Mouse (Mus musculus): ENCODE results near the gene Olfr1202. TPM values are rescaled to one million over a fixed set of nuclear protein-coding genes. Genes with fewer than 3 reads are reported as not detected.

Gene Olfr1202
- polyA plus RNA-seq (2012; rRNA removed) = not detected in 2 replicates

- 57% methylated on average over 1 of the region's 1 CpGs for whole genome bisulfite sequencing
- H3K4me3 ChIP-seq (replicated peaks; ENCODE audit: extremely low read depth, low read depth, low read length) = no peak within 1 kb of the TSS
- TF ChIP-seq CTCF (IDR thresholded peaks at IDR 0.05; ENCODE audit: insufficient read depth, low read length) = no peak
- TF ChIP-seq POLR2A (IDR thresholded peaks at IDR 0.05; ENCODE audit: borderline replicate concordance, extremely low read depth, low read depth, low read length) = no peak
- DNase-seq = no peak
- H3K4me1 ChIP-seq (ENCODE audit: control insufficient read depth, insufficient read depth, low read length) = no peaks in the 10 kb centered on the region
These were observed at the start of gene Olfr1202 for GRCm38 (mm10) chr2:88814196-88814595. Gene Olfr1202 (plus strand): TSS chr2:88814496.

GRCm38 (mm10) chr2:88770388-88770787 is 43.9 kb upstream of the Olfr1202 start, which contains the start of gene Olfr1200:
Gene Olfr1200 (minus strand): TSS chr2:88770488.
- DNase-seq = no peak
- Histone ChIP-seq H3K4me3 (replicated peaks; ENCODE audit: extremely low read depth, low read depth, low read length) (no peak within 1 kb of the TSS), H3K4me1 (ENCODE audit: control insufficient read depth, insufficient read depth, low read length) (no peaks in the 10 kb centered on the region)
- 68% methylated on average over 2 of the region's 2 CpGs for WGBS
- TF ChIP-seq CTCF (IDR thresholded peaks at IDR 0.05; ENCODE audit: insufficient read depth, low read length) = no peak
- TF ChIP-seq POLR2A (IDR thresholded peaks at IDR 0.05; ENCODE audit: borderline replicate concordance, extremely low read depth, low read depth, low read length) = no peak

GRCm38 (mm10) chr2:88792736-88793135 is 21.6 kb upstream of the Olfr1202 start, which contains the start of gene Olfr1201:
Gene Olfr1201 (plus strand): TSS chr2:88793036.
- 63% methylated on average over 6 of the region's 6 CpGs for WGBS
- Histone ChIP-seq H3K4me1 (ENCODE audit: control insufficient read depth, insufficient read depth, low read length) (no peaks in the 10 kb centered on the region), H3K4me3 (replicated peaks; ENCODE audit: extremely low read depth, low read depth, low read length) (no peak within 1 kb of the TSS)
- no peak for DNase-seq
- TF ChIP-seq POLR2A (IDR thresholded peaks at IDR 0.05; ENCODE audit: borderline replicate concordance, extremely low read depth, low read depth, low read length) (no peak), CTCF (IDR thresholded peaks at IDR 0.05; ENCODE audit: insufficient read depth, low read length) (no peak)

- Histone ChIP-seq H3K4me3 (replicated peaks; ENCODE audit: extremely low read depth, low read depth, low read length) (no peak within 1 kb of the TSS), H3K4me1 (ENCODE audit: control insufficient read depth, insufficient read depth, low read length) (no peaks in the 10 kb centered on the region)
- DNase-seq = no peak
- 80% methylated on average over 2 of the region's 2 CpGs for WGBS
- TF ChIP-seq CTCF (IDR thresholded peaks at IDR 0.05; ENCODE audit: insufficient read depth, low read length) = no peak
- no peak for TF ChIP-seq POLR2A (IDR thresholded peaks at IDR 0.05; ENCODE audit: borderline replicate concordance, extremely low read depth, low read depth, low read length)
These were observed 15.1 kb downstream of the Olfr1202 start, which contains the start of gene Olfr1205 for GRCm38 (mm10) chr2:88829437-88829836. Gene Olfr1205 (plus strand): TSS chr2:88829737.

- no peak for DNase-seq
- Histone ChIP-seq H3K4me3 (replicated peaks; ENCODE audit: extremely low read depth, low read depth, low read length) (no peak overlapping the region), H3K4me1 (ENCODE audit: control insufficient read depth, insufficient read depth, low read length) (no peaks in the 10 kb centered on the region)
- TF ChIP-seq CTCF (IDR thresholded peaks at IDR 0.05; ENCODE audit: insufficient read depth, low read length) (no peak), POLR2A (IDR thresholded peaks at IDR 0.05; ENCODE audit: borderline replicate concordance, extremely low read depth, low read depth, low read length) (no peak)
- WGBS = 49% methylated on average over 2 of the region's 2 CpGs
These were observed 24.2 kb downstream of the Olfr1202 start for GRCm38 (mm10) chr2:88838477-88838876.

GRCm38 (mm10) chr2:88848992-88849391 is 34.7 kb downstream of the Olfr1202 start, which contains the start of gene Olfr1204:
Gene Olfr1204 (plus strand): TSS chr2:88849292.
- H3K4me1 ChIP-seq (ENCODE audit: control insufficient read depth, insufficient read depth, low read length) = no peaks in the 10 kb centered on the region
- TF ChIP-seq POLR2A (IDR thresholded peaks at IDR 0.05; ENCODE audit: borderline replicate concordance, extremely low read depth, low read depth, low read length) = no peak
- no peak for TF ChIP-seq CTCF (IDR thresholded peaks at IDR 0.05; ENCODE audit: insufficient read depth, low read length)
- H3K4me3 ChIP-seq (replicated peaks; ENCODE audit: extremely low read depth, low read depth, low read length) = no peak within 1 kb of the TSS
- DNase-seq = no peak
- WGBS = 83% methylated on average over 1 of the region's 1 CpGs

DNA sequence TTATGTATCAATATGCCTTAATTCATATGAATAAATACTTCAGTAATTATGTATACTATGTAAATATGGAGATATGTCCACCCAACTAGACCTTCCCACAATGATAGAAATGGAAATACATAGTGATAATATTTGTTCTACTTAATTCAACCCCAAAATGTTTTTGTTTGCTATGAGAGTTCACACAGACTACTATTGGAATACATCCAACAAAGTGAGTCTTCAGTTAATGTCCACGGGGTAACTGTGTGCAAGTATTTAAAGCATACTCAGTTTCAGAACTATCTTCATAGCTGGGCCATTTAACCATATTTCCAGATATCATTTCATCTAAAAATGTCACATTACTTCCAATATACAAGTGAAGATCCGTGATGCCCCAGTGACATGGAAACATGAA is 48.6 kb downstream of the Olfr1202 start, which contains the start of gene Olfr1206:
Gene Olfr1206, plus strand, starts transcription at position 301 of the 400 bp plus-strand sequence.
- Histone ChIP-seq H3K4me3 (replicated peaks; ENCODE audit: extremely low read depth, low read depth, low read length) (no peak within 1 kb of the TSS), H3K4me1 (ENCODE audit: control insufficient read depth, insufficient read depth, low read length) (no peaks in the 10 kb centered on the region)
- no peak for DNase-seq
- no peak for TF ChIP-seq CTCF (IDR thresholded peaks at IDR 0.05; ENCODE audit: insufficient read depth, low read length)
- no peak for TF ChIP-seq POLR2A (IDR thresholded peaks at IDR 0.05; ENCODE audit: borderline replicate concordance, extremely low read depth, low read depth, low read length)
- WGBS = 74% methylated on average over 2 of the region's 2 CpGs

Other genes with a start within 250 kb of the Olfr1202 start
- not detected in 2 replicates for gene Olfr1189, start 228.0 kb upstream of the Olfr1202 start, polyA plus RNA-seq (2012; rRNA removed)
- not detected in 2 replicates for gene Olfr1191-ps1, start 174.0 kb upstream of the Olfr1202 start, polyA plus RNA-seq (2012; rRNA removed)
- gene Olfr1192-ps1, start 166.0 kb upstream of the Olfr1202 start, polyA plus RNA-seq (2012; rRNA removed) = not detected in 2 replicates
- gene Olfr1193, start 138.9 kb upstream of the Olfr1202 start, polyA plus RNA-seq (2012; rRNA removed) = not detected in 2 replicates
- gene Olfr1195, start 125.3 kb upstream of the Olfr1202 start, polyA plus RNA-seq (2012; rRNA removed) = not detected in 2 replicates
- gene Olfr1196, start 109.9 kb upstream of the Olfr1202 start, polyA plus RNA-seq (2012; rRNA removed) = not detected in 2 replicates
- gene Olfr1197, start 82.1 kb upstream of the Olfr1202 start, polyA plus RNA-seq (2012; rRNA removed) = not detected in 2 replicates
- gene Olfr1198, start 63.1 kb upstream of the Olfr1202 start, polyA plus RNA-seq (2012; rRNA removed) = not detected in 2 replicates
- not detected in 2 replicates for gene Olfr1199, start 54.0 kb upstream of the Olfr1202 start, polyA plus RNA-seq (2012; rRNA removed)
- gene Olfr1200, start 44.0 kb upstream of the Olfr1202 start, polyA plus RNA-seq (2012; rRNA removed) = not detected in 2 replicates
- not detected in 2 replicates for gene Olfr1201, start 21.5 kb upstream of the Olfr1202 start, polyA plus RNA-seq (2012; rRNA removed)
- not detected in 2 replicates for gene Olfr1205, start 15.2 kb downstream of the Olfr1202 start, polyA plus RNA-seq (2012; rRNA removed)
- not detected in 2 replicates for gene Olfr1204, start 34.8 kb downstream of the Olfr1202 start, polyA plus RNA-seq (2012; rRNA removed)
- not detected in 2 replicates for gene Olfr1206, start 48.7 kb downstream of the Olfr1202 start, polyA plus RNA-seq (2012; rRNA removed)
- gene Olfr1208, start 87.8 kb downstream of the Olfr1202 start, polyA plus RNA-seq (2012; rRNA removed) = not detected in 2 replicates
- not detected in 2 replicates for gene Olfr1209, start 100.7 kb downstream of the Olfr1202 start, polyA plus RNA-seq (2012; rRNA removed)
- gene Olfr1211, start 123.6 kb downstream of the Olfr1202 start, polyA plus RNA-seq (2012; rRNA removed) = not detected in 2 replicates
- gene Olfr1212, start 139.5 kb downstream of the Olfr1202 start, polyA plus RNA-seq (2012; rRNA removed) = not detected in 2 replicates
- gene Gm13762, start 165.8 kb downstream of the Olfr1202 start, polyA plus RNA-seq (2012; rRNA removed) = not detected in 2 replicates
- not detected in 2 replicates for gene Olfr1214, start 178.2 kb downstream of the Olfr1202 start, polyA plus RNA-seq (2012; rRNA removed)
- gene Olfr1215, start 192.5 kb downstream of the Olfr1202 start, polyA plus RNA-seq (2012; rRNA removed) = not detected in 2 replicates
- gene Olfr1216, start 203.8 kb downstream of the Olfr1202 start, polyA plus RNA-seq (2012; rRNA removed) = not detected in 2 replicates
- not detected in 2 replicates for gene Olfr1217, start 217.6 kb downstream of the Olfr1202 start, polyA plus RNA-seq (2012; rRNA removed)
- gene Olfr1218, start 246.7 kb downstream of the Olfr1202 start, polyA plus RNA-seq (2012; rRNA removed) = not detected in 2 replicates